Mouse (Mus musculus) lung, postnatal 0 days (tissue): ENCODE results near the gene Isca1.

ENCODE experiments used
- CTCF ChIP-seq: IDR thresholded peaks from 2 replicates; pipeline ENCODE4 v1.5.1; 2016; ENCODE audit warnings: antibody characterized with exemption, mild to moderate bottlenecking
- EP300 ChIP-seq: IDR thresholded peaks from 2 replicates; pipeline ENCODE4 v1.6.1; 2016; ENCODE audit warnings: antibody characterized with exemption, mild to moderate bottlenecking, control low read depth

DNA sequence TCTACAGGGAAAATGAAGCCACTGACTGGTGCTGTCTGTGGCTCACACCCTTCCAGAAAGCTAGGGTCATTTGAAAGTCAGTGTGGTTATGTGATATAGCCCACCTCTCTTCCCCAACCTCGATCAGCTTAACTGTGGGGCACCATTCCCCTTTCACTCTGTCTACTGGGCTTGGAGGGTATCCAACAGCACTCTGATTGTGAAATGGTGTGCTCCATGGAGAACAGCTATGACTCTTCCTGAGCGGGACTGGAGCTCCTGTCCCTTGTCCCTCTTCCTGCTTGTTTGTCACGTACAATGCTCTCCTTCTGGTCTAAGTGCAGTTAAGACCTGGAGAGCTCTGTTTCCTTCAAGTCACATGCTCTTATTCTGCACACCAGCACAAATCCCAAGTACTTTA lies 5.6 kb upstream of the Isca1 start:
- no peak for TF ChIP-seq CTCF
- peak; percentile 5; the same call in 1 of the 2 replicates for TF ChIP-seq EP300
